Mouse (Mus musculus) kidney, embryonic 16.5 days (tissue): Measurements from ENCODE around the gene Rnase10. TPM values are rescaled to one million over a fixed set of nuclear protein-coding genes. Genes with fewer than 3 reads are reported as not detected.
"Not testable (repeated sequence)": the region's sequence is repeated elsewhere in the genome, so short reads cannot be mapped to it uniquely, and the experiment has no call there.

Experiments used
- ATAC-seq: fragments of 200-750 bp; cut with Nextera tagmentation; 2 replicates; pipeline ENCODE4 v1.8.0; 2017; ENCODE audit warnings: moderate TSS enrichment; ENCODE audit not compliant: low FRiP score, low TSS enrichment
- H3K27ac ChIP-seq: fragments of 300-500 bp; sonication (generic); 2 replicates; pipeline ENCODE4 v1.5.1; 2014; ENCODE audit warnings: low read length
- H3K27me3 ChIP-seq: fragments of 300-500 bp; sonication (generic); 2 replicates; pipeline ENCODE4 v1.6.1; 2014; ENCODE audit warnings: low read length, control low read depth, mixed read lengths; ENCODE audit not compliant: insufficient read depth
- H3K36me3 ChIP-seq: fragments of 300-500 bp; sonication (generic); 2 replicates; pipeline ENCODE4 v1.6.1; 2014; ENCODE audit warnings: low read length, control low read depth, mixed read lengths; ENCODE audit not compliant: insufficient read depth
- H3K4me1 ChIP-seq: fragments of 300-500 bp; sonication (generic); 2 replicates; pipeline ENCODE4 v1.6.1; 2014; ENCODE audit warnings: low read length, control low read depth, mixed read lengths; ENCODE audit not compliant: insufficient read depth
- H3K4me2 ChIP-seq: fragments of 300-500 bp; sonication (generic); replicated peaks from 2 replicates; pipeline ENCODE4 v1.6.1; 2014; ENCODE audit warnings: low read depth, low read length
- H3K4me3 ChIP-seq: fragments of 300-500 bp; sonication (generic); 2 replicates; pipeline ENCODE4 v1.5.1; 2014; ENCODE audit warnings: mild to moderate bottlenecking, low read length
- H3K9ac ChIP-seq: fragments of 300-500 bp; sonication (generic); replicated peaks from 2 replicates; pipeline ENCODE4 v1.6.1; 2014; ENCODE audit warnings: low read length
- H3K9me3 ChIP-seq: fragments of 300-500 bp; sonication (generic); 2 replicates; pipeline ENCODE4 v1.6.1; 2016; ENCODE audit warnings: low read length, control low read depth
- WGBS: fragments of 180-500 bp; shearing (Covaris S2); extraction: QIAGEN DNeasy Blood & Tissue Kit; methylation state at CpG from one replicate; pipeline ENCODE4 v1.1.7; 2014; 5-methylcytosine and 5-hydroxymethylcytosine counted together
- polyA plus RNA-seq: library from polyadenylated mRNA; unstranded; fragments of >200 nt; fragmentation: Nextera tagmentation; extraction: Ambion mirVana; gene quantifications from 2 replicates; pipeline ENCODE4 v1.2.1, GENCODE M21; 2015

Gene Rnase10
- polyA plus RNA-seq, 1 experiment from 2014 or later: not detected

- H3K4me2 ChIP-seq: 0 out of 2 replicates have a peak overlapping the region, but pooled peaks have one; percentile 14
- H3K4me1 ChIP-seq: peaks cover 16% of the 10 kb centered on the region
- H3K4me3 ChIP-seq: no peak overlapping the region
- 14% methylated on average over 9 of the region's 9 CpGs for WGBS
- no peaks in the 10 kb centered on the region for H3K27me3 ChIP-seq
- no peaks in the 10 kb centered on the region for H3K36me3 ChIP-seq
- H3K9me3 ChIP-seq: no peaks in the 10 kb centered on the region
- peak overlapping the region; percentile 13 for H3K9ac ChIP-seq
- H3K27ac ChIP-seq: no peak overlapping the region
- ATAC-seq: no peak
Measured at GRCm38 (mm10) chr14:50976674-50977073, 30.9 kb upstream of the Rnase10 start.

- peaks cover 18% of the 10 kb centered on the region for H3K4me1 ChIP-seq
- 84% methylated on average over 6 of the region's 6 CpGs for WGBS
- not testable (repeated sequence) for H3K36me3 ChIP-seq, H3K9me3 ChIP-seq, H3K27me3 ChIP-seq, H3K4me3 ChIP-seq, H3K9ac ChIP-seq, H3K27ac ChIP-seq, H3K4me2 ChIP-seq, ATAC-seq
Measured at GRCm38 (mm10) chr14:50978451-50978850, 29.1 kb upstream of the Rnase10 start.

GRCm38 (mm10) chr14:50979631-50980030 lies 27.9 kb upstream of the Rnase10 start:
- H3K36me3 ChIP-seq: no peaks in the 10 kb centered on the region
- no peak overlapping the region for H3K4me2 ChIP-seq
- H3K9ac ChIP-seq: no peak overlapping the region
- H3K4me3 ChIP-seq: no peak overlapping the region
- H3K9me3 ChIP-seq: no peaks in the 10 kb centered on the region
- H3K4me1 ChIP-seq: peaks cover 18% of the 10 kb centered on the region
- no peaks in the 10 kb centered on the region for H3K27me3 ChIP-seq
- H3K27ac ChIP-seq: peak overlapping the region; percentile 61; the same call in 1 of the 2 replicates
- ATAC-seq: no peak

- H3K9me3 ChIP-seq: no peaks in the 10 kb centered on the region
- peaks cover 18% of the 10 kb centered on the region for H3K4me1 ChIP-seq
- 13% methylated on average over 2 of the region's 2 CpGs for WGBS
- H3K9ac ChIP-seq: no peak overlapping the region
- no peak overlapping the region for H3K4me2 ChIP-seq
- H3K27me3 ChIP-seq: no peaks in the 10 kb centered on the region
- peak; percentile 83 for ATAC-seq
- H3K27ac ChIP-seq: peak overlapping the region; percentile 76
- H3K36me3 ChIP-seq: no peaks in the 10 kb centered on the region
- H3K4me3 ChIP-seq: no peak overlapping the region
Measured at GRCm38 (mm10) chr14:50981207-50981606, 26.3 kb upstream of the Rnase10 start.

GRCm38 (mm10) chr14:50981837-50982236 lies 25.7 kb upstream of the Rnase10 start:
- ATAC-seq: no peak
- Histone ChIP-seq H3K27ac (peak overlapping the region; percentile 55; the same call in 1 of the 2 replicates), H3K9me3 (no peaks in the 10 kb centered on the region), H3K9ac (no peak overlapping the region), H3K36me3 (no peaks in the 10 kb centered on the region), H3K27me3 (no peaks in the 10 kb centered on the region), H3K4me1 (peaks cover 15% of the 10 kb centered on the region), H3K4me2 (no peak overlapping the region), H3K4me3 (no peak overlapping the region)
- WGBS: 57% methylated on average over 5 of the region's 5 CpGs

- Histone ChIP-seq H3K36me3 (no peaks in the 10 kb centered on the region), H3K4me2 (no peak overlapping the region), H3K4me1 (no peaks in the 10 kb centered on the region; the same call in 1 of the 2 replicates), H3K4me3 (no peak overlapping the region), H3K9me3 (no peaks in the 10 kb centered on the region), H3K27me3 (no peaks in the 10 kb centered on the region), H3K9ac (no peak overlapping the region), H3K27ac (no peak overlapping the region)
- WGBS: 87% methylated on average over 2 of the region's 2 CpGs
- ATAC-seq: no peak
Measured at GRCm38 (mm10) chr14:50987668-50988067, 19.9 kb upstream of the Rnase10 start.

GRCm38 (mm10) chr14:50991037-50991436 lies 16.5 kb upstream of the Rnase10 start:
- H3K4me2 ChIP-seq: no peak overlapping the region
- no peaks in the 10 kb centered on the region for H3K36me3 ChIP-seq
- peak; percentile 87; the same call in 1 of the 2 replicates for ATAC-seq
- H3K27me3 ChIP-seq: no peaks in the 10 kb centered on the region
- peak overlapping the region; percentile 36; the same call in 1 of the 2 replicates for H3K27ac ChIP-seq
- no peak overlapping the region for H3K9ac ChIP-seq
- H3K9me3 ChIP-seq: no peaks in the 10 kb centered on the region
- H3K4me1 ChIP-seq: peaks cover 3% of the 10 kb centered on the region; the same call in 1 of the 2 replicates
- 77% methylated on average over 3 of the region's 3 CpGs for WGBS
- no peak overlapping the region for H3K4me3 ChIP-seq

- Histone ChIP-seq H3K9me3 (no peaks in the 10 kb centered on the region), H3K4me1 (peaks cover 10% of the 10 kb centered on the region; the same call in 1 of the 2 replicates), H3K4me3 (no peak overlapping the region), H3K36me3 (no peaks in the 10 kb centered on the region), H3K4me2 (no peak overlapping the region), H3K27ac (no peak overlapping the region), H3K9ac (no peak overlapping the region), H3K27me3 (no peaks in the 10 kb centered on the region)
- WGBS: 62% methylated on average over 3 of the region's 3 CpGs
- no peak for ATAC-seq
Measured at GRCm38 (mm10) chr14:50997088-50997487, 10.5 kb upstream of the Rnase10 start.

GRCm38 (mm10) chr14:50997999-50998666 lies 9.4 kb upstream of the Rnase10 start:
- no peak overlapping the region for H3K27ac ChIP-seq

GRCm38 (mm10) chr14:51007914-51008713 lies 563 bp downstream of the Rnase10 start:
- Histone ChIP-seq H3K9me3 (no peaks in the 10 kb centered on the region), H3K27me3 (no peaks in the 10 kb centered on the region), H3K4me3 (no peak overlapping the region), H3K36me3 (no peaks in the 10 kb centered on the region), H3K4me1 (no peaks in the 10 kb centered on the region; the same call in 1 of the 2 replicates), H3K9ac (no peak overlapping the region), H3K4me2 (no peak overlapping the region), H3K27ac (peak overlapping the region; percentile 47)
- ATAC-seq: peak; percentile 46; the same call in 1 of the 2 replicates
- 76% methylated on average over 13 of the region's 13 CpGs for WGBS

More at GRCm38 (mm10) chr14:50997999-50998666, 9.4 kb upstream of the Rnase10 start:
- no peaks in the 10 kb centered on the region for H3K27me3 ChIP-seq
- H3K4me3 ChIP-seq: no peak overlapping the region
- no peak for ATAC-seq
- 83% methylated on average over 2 of the region's 2 CpGs for WGBS
- no peak overlapping the region for H3K9ac ChIP-seq
- peaks cover 10% of the 10 kb centered on the region; the same call in 1 of the 2 replicates for H3K4me1 ChIP-seq
- no peaks in the 10 kb centered on the region for H3K36me3 ChIP-seq
- no peaks in the 10 kb centered on the region for H3K9me3 ChIP-seq
- no peak overlapping the region for H3K4me2 ChIP-seq
